Mouse (Mus musculus): ENCODE results near the gene Grid1.

- no peak for TF ChIP-seq GATA1 (IDR thresholded peaks at IDR 0.05; ENCODE audit: borderline replicate concordance, low read length)
- no peak for TF ChIP-seq CTCF (IDR thresholded peaks at IDR 0.05; ENCODE audit: low read depth, low read length)
- TF ChIP-seq POLR2AphosphoS5 (IDR thresholded peaks at IDR 0.05; ENCODE audit: insufficient replicate concordance, low read depth, low read length): no peak
Observed at GRCm38 (mm10) chr14:34908804-34909203, 88.9 kb downstream of the Grid1 start.
